Mouse (Mus musculus): Measurements from ENCODE around the gene Myl6b.

- TF ChIP-seq EP300 (IDR thresholded peaks at IDR 0.05) (no peak), CTCF (IDR thresholded peaks at IDR 0.05) (peak; percentile 74)
Measured at GRCm38 (mm10) chr10:128518833-128519232, 20.3 kb upstream of the Myl6b start.
